8 mouse cellular contexts compared by ENCODE assay signal in the genomic region with DNA sequence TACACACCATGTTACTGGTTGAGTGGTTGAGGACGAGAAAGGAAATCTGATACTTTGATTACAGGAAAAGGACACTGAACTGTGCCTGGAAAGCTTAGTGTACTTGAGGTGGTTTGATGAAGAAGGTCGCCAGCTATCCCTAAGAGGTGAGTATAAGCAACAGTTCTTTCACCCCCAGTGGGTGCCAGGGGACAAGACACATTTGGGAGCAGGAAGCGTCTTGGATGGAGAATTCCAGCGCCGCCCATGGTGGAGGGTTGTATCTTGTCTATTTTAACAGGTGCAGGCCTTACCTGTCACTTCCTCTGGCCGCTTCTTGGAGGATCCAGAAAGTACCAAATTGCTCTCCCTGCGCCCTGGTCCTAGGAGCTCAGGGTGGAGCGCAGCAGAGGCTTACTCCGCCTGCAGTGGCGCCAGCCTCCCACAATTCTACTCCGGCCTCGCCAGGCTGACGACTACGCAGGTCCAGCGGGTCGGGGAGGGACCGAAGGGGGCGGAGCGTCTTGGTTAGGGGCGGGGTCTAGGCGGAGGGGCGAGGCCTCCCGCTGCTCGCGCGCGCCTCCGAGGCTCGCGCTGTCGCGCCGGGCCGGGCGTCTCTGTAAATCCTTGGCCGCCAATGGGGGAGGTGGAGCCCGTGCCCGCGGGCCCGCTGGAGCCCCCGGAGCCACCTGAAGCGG. TPM values are rescaled to one million over a fixed set of nuclear protein-coding genes. Genes with fewer than 3 reads are reported as not detected.
A peak's percentile ranks its signal among the peaks of the same experiment; 100 is the strongest.
DNase-seq lines count a peak whose midpoint lies in the region; ATAC-seq and TF ChIP-seq lines count a peak whose summit lies in the region.

Phlpp2 (plus strand) TSS at position 540 of the 677 bp plus-strand sequence.

- peak within 1 kb of the TSS; percentile 87 for H3K27ac ChIP-seq in bone marrow, adult 2 months (ENCODE audit: control insufficient read depth, insufficient read depth, low read depth, low read length, poor library complexity)
- peak within 1 kb of the TSS; percentile 93 for H3K27ac ChIP-seq in embryonic facial prominence, embryonic 15.5 days (replicated peaks)
- peak within 1 kb of the TSS; percentile 90 for H3K27ac ChIP-seq in kidney, embryonic 14.5 days (ENCODE audit: low read depth, low read length)
- H3K27ac ChIP-seq in limb, embryonic 15.5 days = peak within 1 kb of the TSS; percentile 94

- peak within 1 kb of the TSS; percentile 86 for H3K9ac ChIP-seq in embryonic facial prominence, embryonic 15.5 days
- H3K9ac ChIP-seq in kidney, embryonic 14.5 days (ENCODE audit: low read depth, low read length) = peak within 1 kb of the TSS; percentile 92
- H3K9ac ChIP-seq in limb, embryonic 15.5 days = peak within 1 kb of the TSS; percentile 93

- H3K4me2 ChIP-seq in embryonic facial prominence, embryonic 15.5 days (replicated peaks) = peak within 1 kb of the TSS; percentile 81
- peak within 1 kb of the TSS; percentile 52 for H3K4me2 ChIP-seq in kidney, embryonic 14.5 days (replicated peaks; ENCODE audit: low read depth, low read length)
- H3K4me2 ChIP-seq in limb, embryonic 15.5 days = peak within 1 kb of the TSS; percentile 69

- TF ChIP-seq CTCF in bone marrow, adult 2 months (IDR thresholded peaks at IDR 0.05; ENCODE audit: control insufficient read depth, insufficient read depth, low read length) = no peak

- 1% methylated on average over 42 of the region's 42 CpGs for WGBS in bone marrow, adult 2 months
- WGBS in embryonic facial prominence, embryonic 15.5 days = 1% methylated on average over 34 of the region's 42 CpGs
- WGBS in kidney, embryonic 14.5 days = under 1% methylated on average over 41 of the region's 42 CpGs
- WGBS in limb, embryonic 15.5 days = under 1% methylated on average over 42 of the region's 42 CpGs

- H3K9me3 ChIP-seq in embryonic facial prominence, embryonic 15.5 days (replicated peaks) = no peaks in the 10 kb centered on the region
- H3K9me3 ChIP-seq in kidney, embryonic 14.5 days (ENCODE audit: control insufficient read depth, low read length) = no peaks in the 10 kb centered on the region
- H3K9me3 ChIP-seq in limb, embryonic 15.5 days = no peaks in the 10 kb centered on the region

- H3K36me3 ChIP-seq in embryonic facial prominence, embryonic 15.5 days = no peaks in the 10 kb centered on the region
- H3K36me3 ChIP-seq in kidney, embryonic 14.5 days (ENCODE audit: control insufficient read depth, insufficient read depth, low read length) = no peaks in the 10 kb centered on the region; the same call in 1 of the 2 replicates
- H3K36me3 ChIP-seq in limb, embryonic 15.5 days = peaks cover 5% of the 10 kb centered on the region; the same call in 1 of the 2 replicates

- peak; percentile 98 for TF ChIP-seq POLR2A in bone marrow, adult 2 months (IDR thresholded peaks at IDR 0.05; ENCODE audit: borderline replicate concordance, control insufficient read depth, low read depth, low read length)

- H3K4me3 ChIP-seq in bone marrow, adult 2 months (replicated peaks; ENCODE audit: control insufficient read depth, low read depth, low read length) = peak within 1 kb of the TSS; percentile 71
- peak within 1 kb of the TSS; percentile 98 for H3K4me3 ChIP-seq in embryonic facial prominence, embryonic 15.5 days (replicated peaks)
- H3K4me3 ChIP-seq in kidney, embryonic 14.5 days (ENCODE audit: low read length) = peak within 1 kb of the TSS; percentile 91
- H3K4me3 ChIP-seq in limb, embryonic 15.5 days = peak within 1 kb of the TSS; percentile 99

- no peaks in the 10 kb centered on the region; the same call in 1 of the 2 replicates for H3K4me1 ChIP-seq in bone marrow, adult 2 months (ENCODE audit: control insufficient read depth, insufficient read depth, low read length)
- peaks cover 12% of the 10 kb centered on the region; the same call in 1 of the 2 replicates for H3K4me1 ChIP-seq in embryonic facial prominence, embryonic 15.5 days
- no peaks in the 10 kb centered on the region for H3K4me1 ChIP-seq in kidney, embryonic 14.5 days (ENCODE audit: control insufficient read depth, insufficient read depth, low read length)
- H3K4me1 ChIP-seq in limb, embryonic 15.5 days = peaks cover 9% of the 10 kb centered on the region

- H3K27me3 ChIP-seq in embryonic facial prominence, embryonic 15.5 days = no peaks in the 10 kb centered on the region
- H3K27me3 ChIP-seq in kidney, embryonic 14.5 days (ENCODE audit: control insufficient read depth, insufficient read depth, low read length) = no peaks in the 10 kb centered on the region
- H3K27me3 ChIP-seq in limb, embryonic 15.5 days = no peaks in the 10 kb centered on the region

- peak; percentile 93 for DNase-seq in 416B (ENCODE audit: low read depth)
- peak; percentile 94 for DNase-seq in heart, adult 9 months (ENCODE audit: low spot score in 2 of 2)
- DNase-seq in monocyte, adult 2 months (ENCODE audit: low read depth in 1 of 2, low spot score in 2 of 2) = peak; percentile 77 to 92
- DNase-seq in spleen, postnatal 36 days (ENCODE audit: low spot score in 2 of 2) = peak; percentile 94 to 95

- peak; percentile 97 for ATAC-seq in embryonic facial prominence, embryonic 15.5 days (ENCODE audit: insufficient number of reproducible peaks, low FRiP score, low TSS enrichment, low read depth)
- ATAC-seq in kidney, embryonic 14.5 days (ENCODE audit: low FRiP score, low TSS enrichment) = peak; percentile 98
- ATAC-seq in limb, embryonic 15.5 days (ENCODE audit: insufficient number of reproducible peaks, low FRiP score, low TSS enrichment, low read depth) = peak; percentile 97

RNA-seq across cellular contexts. Expression of gene Phlpp2, which starts in this region (rescaled TPM):
- polyA plus RNA-seq in bone marrow, adult 2 months (2011; ENCODE audit: insufficient read depth, insufficient read length, low replicate concordance, missing spikeins) = 9.0 and 10.8 TPM in 2 replicates
- 3.3 and 3.6 TPM in 2 replicates for polyA plus RNA-seq in embryonic facial prominence, embryonic 15.5 days (2015; fragmentation: Nextera tagmentation; extraction: Ambion mirVana)
- 4.3 and 5.6 TPM in 2 replicates for polyA plus RNA-seq in kidney, embryonic 14.5 days (2014; fragmentation: Nextera tagmentation; extraction: Ambion mirVana)
- 2.6 and 2.7 TPM in 2 replicates for polyA plus RNA-seq in limb, embryonic 15.5 days (2015; fragmentation: Nextera tagmentation; extraction: Ambion mirVana)

Comparison
In these comparisons a context has a peak if more than half of its experiments do, and no peak if none do; other contexts are left out.
1. Peak in every context shown above with its lines: DNase-seq, ATAC-seq, H3K4me3 ChIP-seq and H3K27ac ChIP-seq.